Comparison of ENCODE assay signal across 18 mouse cellular contexts in the genomic region with DNA sequence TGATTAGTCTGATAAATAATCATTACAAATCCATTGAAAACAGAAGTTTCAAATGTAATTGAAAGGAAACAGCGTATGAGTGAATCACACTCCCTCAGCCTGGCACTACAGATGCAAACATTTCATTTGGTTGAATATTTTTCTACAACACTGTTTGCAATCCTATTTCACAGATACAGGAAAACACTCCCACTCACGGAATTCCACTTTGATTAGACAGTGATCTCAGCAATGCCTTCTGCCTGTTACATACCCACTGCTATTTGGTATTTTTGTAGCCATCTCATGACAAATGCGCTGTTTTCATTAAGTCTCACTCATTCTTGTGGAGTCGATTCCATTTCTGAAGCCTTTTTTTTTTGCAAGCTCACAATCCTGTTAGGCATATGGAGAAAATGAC.
"Had no signal": no experiment of that assay in that cellular context is flagged by ENCODE, and none has a peak within 500 bp of the region (broad histone marks: within the 10 kb centered on the region; RNA-seq: fewer than 3 reads in every experiment).

No protein-coding gene starts in this region.

- H3K27me3 ChIP-seq: intestine, embryonic 15.5 days; limb, embryonic 15.5 days; liver, embryonic 12.5 days; lung, embryonic 15.5 days; megakaryocyte, embryonic 14.5 days; neural tube, embryonic 13.5 days had no signal

- H3K4me3 ChIP-seq: intestine, embryonic 15.5 days; limb, embryonic 15.5 days; liver, embryonic 12.5 days; lung, embryonic 15.5 days; megakaryocyte, embryonic 14.5 days; neural tube, embryonic 13.5 days had no signal

- DNase-seq: kidney, adult 18-20 months; kidney, postnatal 10 days; kidney, postnatal 4 days; lung, postnatal 14 days; retina, postnatal 1 day; right cerebral cortex, postnatal 4 days; spleen, adult 18-20 months; thymus, adult 2 months; thymus, postnatal 36 days had no signal

- ATAC-seq: intestine, embryonic 15.5 days; liver, embryonic 12.5 days; midbrain, embryonic 16.5 days had no signal

- H3K4me2 ChIP-seq: intestine, embryonic 15.5 days; limb, embryonic 15.5 days; liver, embryonic 12.5 days; lung, embryonic 15.5 days; midbrain, embryonic 11.5 days; neural tube, embryonic 13.5 days had no signal

- H3K4me1 ChIP-seq: intestine, embryonic 15.5 days; limb, embryonic 15.5 days; liver, embryonic 12.5 days; lung, embryonic 15.5 days; megakaryocyte, embryonic 14.5 days; neural tube, embryonic 13.5 days had no signal

- H3K36me3 ChIP-seq: intestine, embryonic 15.5 days; limb, embryonic 15.5 days; liver, embryonic 12.5 days; lung, embryonic 15.5 days; neural tube, embryonic 13.5 days had no signal

- H3K9ac ChIP-seq: intestine, embryonic 15.5 days; limb, embryonic 15.5 days; liver, embryonic 12.5 days; lung, embryonic 15.5 days; neural tube, embryonic 13.5 days had no signal

- H3K9me3 ChIP-seq: intestine, embryonic 15.5 days; limb, embryonic 15.5 days; liver, embryonic 12.5 days; lung, embryonic 15.5 days; megakaryocyte, embryonic 14.5 days; neural tube, embryonic 13.5 days had no signal

- H3K27ac ChIP-seq: intestine, embryonic 15.5 days; limb, embryonic 15.5 days; liver, embryonic 12.5 days; lung, embryonic 15.5 days; macrophage; neural tube, embryonic 13.5 days had no signal
